In the genomic region with DNA sequence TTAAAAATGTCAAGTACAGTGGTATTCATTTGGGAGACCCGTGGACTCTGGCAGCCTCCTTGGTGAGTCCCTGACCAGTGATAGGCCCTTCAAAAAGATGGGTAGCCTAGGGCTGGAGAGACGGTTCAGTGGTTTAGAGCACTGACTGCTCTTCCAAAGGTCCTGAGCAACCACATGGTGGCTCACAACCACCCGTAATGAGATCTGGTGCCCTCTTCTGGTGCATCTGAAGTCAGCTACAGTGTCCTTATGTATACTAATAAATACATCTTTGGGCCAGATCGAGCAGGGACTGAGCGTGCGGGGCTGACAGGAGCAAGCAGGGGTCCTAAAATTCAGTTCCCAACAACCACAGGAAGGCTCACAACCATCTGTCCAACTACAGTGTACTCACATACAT, we compare ENCODE assay signal across 12 mouse cellular contexts. TPM values are rescaled to one million over a fixed set of nuclear protein-coding genes. Genes with fewer than 3 reads are reported as not detected.
A peak's percentile ranks its signal among the peaks of the same experiment; 100 is the strongest.
DNase-seq lines count a peak whose midpoint lies in the region; ATAC-seq and TF ChIP-seq lines count a peak whose summit lies in the region.
"Had no signal": no experiment of that assay in that cellular context is flagged by ENCODE, and none has a peak within 500 bp of the region (broad histone marks: within the 10 kb centered on the region; RNA-seq: fewer than 3 reads in every experiment).

No protein-coding gene starts in this region.

- no peak for DNase-seq in forebrain, postnatal 0 days
- DNase-seq in forebrain, embryonic 14.5 days (ENCODE audit: low spot score), result no peak
- DNase-seq in A20 (ENCODE audit: low read depth, low spot score) (peak; percentile 66), adipocyte (ENCODE audit: low spot score) (no peak)
- DNase-seq in T-cell, adult 2 months (ENCODE audit: low spot score), result peak; percentile 56
- DNase-seq in lung, embryonic 14.5 days, result no peak
- DNase-seq in neural tube, embryonic 10.5 days (ENCODE audit: extremely low spot score, low spot score), result no peak
- no peak for DNase-seq in layer of hippocampus, postnatal 14 days (ENCODE audit: low spot score in 2 of 2)
- DNase-seq: right cerebral cortex, adult 18-20 months had no signal

- no peak overlapping the region for H3K27ac ChIP-seq in forebrain, postnatal 0 days (ENCODE audit: low read depth, low read length)
- H3K27ac ChIP-seq in forebrain, embryonic 14.5 days (ENCODE audit: low read depth, low read length), result no peak overlapping the region
- H3K27ac ChIP-seq in lung, embryonic 14.5 days (ENCODE audit: low read depth), result no peak overlapping the region

- 38% methylated on average over 6 of the region's 6 CpGs for WGBS in forebrain, postnatal 0 days
- 48% methylated on average over 6 of the region's 6 CpGs for WGBS in forebrain, embryonic 14.5 days
- 32% methylated on average over 6 of the region's 6 CpGs for WGBS in lung, embryonic 14.5 days

- ATAC-seq in forebrain, postnatal 0 days, result no peak
- ATAC-seq in forebrain, embryonic 14.5 days, result no peak
- no peak for ATAC-seq in lung, embryonic 14.5 days (ENCODE audit: insufficient read depth)

- H3K4me2 ChIP-seq in forebrain, postnatal 0 days (ENCODE audit: low read depth), result no peak overlapping the region
- H3K4me2 ChIP-seq in forebrain, embryonic 14.5 days (ENCODE audit: low read length), result no peak overlapping the region
- H3K4me2 ChIP-seq in lung, embryonic 14.5 days, result no peak overlapping the region

- H3K27me3 ChIP-seq in forebrain, postnatal 0 days (ENCODE audit: insufficient read depth, low read length), result no peaks in the 10 kb centered on the region
- no peaks in the 10 kb centered on the region for H3K27me3 ChIP-seq in forebrain, embryonic 14.5 days (replicated peaks; ENCODE audit: control insufficient read depth, insufficient read depth, low read length)
- H3K27me3 ChIP-seq in lung, embryonic 14.5 days (ENCODE audit: insufficient read depth, low read length), result no peaks in the 10 kb centered on the region

- peak; percentile 59 for TF ChIP-seq CTCF in forebrain, postnatal 0 days (IDR thresholded peaks at IDR 0.05; ENCODE audit: low read depth)
- TF ChIP-seq CTCF in lung, embryonic 14.5 days (IDR thresholded peaks at IDR 0.05; ENCODE audit: low read depth), result peak; percentile 66

- no peaks in the 10 kb centered on the region for H3K36me3 ChIP-seq in forebrain, postnatal 0 days (ENCODE audit: insufficient read depth)
- H3K36me3 ChIP-seq in forebrain, embryonic 14.5 days (ENCODE audit: control insufficient read depth, insufficient read depth, low read length), result no peaks in the 10 kb centered on the region
- no peaks in the 10 kb centered on the region for H3K36me3 ChIP-seq in lung, embryonic 14.5 days (ENCODE audit: insufficient read depth)

- H3K9me3 ChIP-seq in forebrain, postnatal 0 days (ENCODE audit: low read length), result no peaks in the 10 kb centered on the region
- H3K9me3 ChIP-seq in forebrain, embryonic 14.5 days (replicated peaks; ENCODE audit: control insufficient read depth, low read length), result no peaks in the 10 kb centered on the region
- H3K9me3 ChIP-seq in lung, embryonic 14.5 days (ENCODE audit: low read depth, low read length), result no peaks in the 10 kb centered on the region

- no peaks in the 10 kb centered on the region for H3K4me1 ChIP-seq in forebrain, postnatal 0 days (ENCODE audit: insufficient read depth)
- no peaks in the 10 kb centered on the region for H3K4me1 ChIP-seq in forebrain, embryonic 14.5 days (ENCODE audit: control insufficient read depth, insufficient read depth, low read length)
- no peaks in the 10 kb centered on the region for H3K4me1 ChIP-seq in lung, embryonic 14.5 days (ENCODE audit: insufficient read depth)

- H3K9ac ChIP-seq in forebrain, postnatal 0 days, result no peak overlapping the region
- H3K9ac ChIP-seq in forebrain, embryonic 14.5 days (ENCODE audit: low read length), result no peak overlapping the region
- no peak overlapping the region for H3K9ac ChIP-seq in lung, embryonic 14.5 days

- no peak overlapping the region for H3K4me3 ChIP-seq in forebrain, postnatal 0 days (ENCODE audit: low read depth, low read length)
- H3K4me3 ChIP-seq in forebrain, embryonic 14.5 days (ENCODE audit: low read depth, low read length), result no peak overlapping the region
- H3K4me3 ChIP-seq in lung, embryonic 14.5 days (ENCODE audit: low read depth, low read length), result no peak overlapping the region

RNA-seq across cellular contexts. Expression of a gene that starts 13.0 kb away (rescaled TPM):
- 0.67 and 2.3 TPM in 2 replicates for total RNA-seq in forebrain, postnatal 0 days (2014; rRNA removed)
- 2.0 and 3.0 TPM in 2 replicates for polyA plus RNA-seq in forebrain, postnatal 0 days (2015; fragmentation: Nextera tagmentation; extraction: Ambion mirVana)
- 3.3 and 3.9 TPM in 2 replicates for polyA plus RNA-seq in forebrain, embryonic 14.5 days (2014; fragmentation: Nextera tagmentation; extraction: Ambion mirVana)
- polyA plus RNA-seq in lung, embryonic 14.5 days (2014; fragmentation: Nextera tagmentation; extraction: Ambion mirVana), result 1.7 and 2.0 TPM in 2 replicates
- 1 to 10 TPM in 1 of 2 experiments, under 1 TPM in 1; 0.71 to 1.3 TPM for total RNA-seq in layer of hippocampus, postnatal 14 days (2021)

RNA-seq across cellular contexts. Expression of a gene that starts 13.0 kb away (rescaled TPM):
- not detected in 2 replicates for total RNA-seq in forebrain, postnatal 0 days (2014; rRNA removed)
- not detected in 2 replicates for polyA plus RNA-seq in forebrain, postnatal 0 days (2015; fragmentation: Nextera tagmentation; extraction: Ambion mirVana)
- polyA plus RNA-seq in forebrain, embryonic 14.5 days (2014; fragmentation: Nextera tagmentation; extraction: Ambion mirVana), result not detected in 2 replicates
- not detected in 2 replicates for polyA plus RNA-seq in lung, embryonic 14.5 days (2014; fragmentation: Nextera tagmentation; extraction: Ambion mirVana)
- under 1 TPM in 1 of 2 experiments, not detected in 1; 0.26 TPM for total RNA-seq in layer of hippocampus, postnatal 14 days (2021)
- total RNA-seq: heart, adult 18-20 months had no signal
- polyA plus RNA-seq: brain, embryonic 14.5 days had no signal

RNA-seq across cellular contexts. Expression of a gene that starts 13.1 kb away (rescaled TPM):
- total RNA-seq in forebrain, postnatal 0 days (2014; rRNA removed), result 3.0 and 4.9 TPM in 2 replicates
- polyA plus RNA-seq in forebrain, postnatal 0 days (2015; fragmentation: Nextera tagmentation; extraction: Ambion mirVana), result 2.0 TPM in 2 replicates
- polyA plus RNA-seq in forebrain, embryonic 14.5 days (2014; fragmentation: Nextera tagmentation; extraction: Ambion mirVana), result 1.5 and 1.7 TPM in 2 replicates
- 1.9 and 2.4 TPM in 2 replicates for polyA plus RNA-seq in lung, embryonic 14.5 days (2014; fragmentation: Nextera tagmentation; extraction: Ambion mirVana)
- total RNA-seq in layer of hippocampus, postnatal 14 days (2021), result 1 to 10 TPM; 4.0 to 4.5 TPM

RNA-seq across cellular contexts. Expression of a gene that starts 13.2 kb away (rescaled TPM):
- total RNA-seq in forebrain, postnatal 0 days (2014; rRNA removed), result 20.6 and 30.5 TPM in 2 replicates
- polyA plus RNA-seq in forebrain, postnatal 0 days (2015; fragmentation: Nextera tagmentation; extraction: Ambion mirVana), result 822 and 1,049 TPM in 2 replicates
- 637 and 819 TPM in 2 replicates for polyA plus RNA-seq in forebrain, embryonic 14.5 days (2014; fragmentation: Nextera tagmentation; extraction: Ambion mirVana)
- 518 and 521 TPM in 2 replicates for polyA plus RNA-seq in lung, embryonic 14.5 days (2014; fragmentation: Nextera tagmentation; extraction: Ambion mirVana)
- total RNA-seq in layer of hippocampus, postnatal 14 days (2021), result 100 to 1,000 TPM; 539 to 559 TPM

RNA-seq across cellular contexts. Expression of a gene that starts 20.9 kb away (rescaled TPM):
- total RNA-seq in forebrain, postnatal 0 days (2014; rRNA removed), result not detected in 2 replicates
- not detected in 2 replicates for polyA plus RNA-seq in forebrain, postnatal 0 days (2015; fragmentation: Nextera tagmentation; extraction: Ambion mirVana)
- not detected in 2 replicates for polyA plus RNA-seq in forebrain, embryonic 14.5 days (2014; fragmentation: Nextera tagmentation; extraction: Ambion mirVana)
- 0.53 TPM in 1 of 2 replicates, not detected in the other for polyA plus RNA-seq in lung, embryonic 14.5 days (2014; fragmentation: Nextera tagmentation; extraction: Ambion mirVana)
- total RNA-seq in layer of hippocampus, postnatal 14 days (2021), result not detected
- total RNA-seq: heart, adult 18-20 months had no signal
- polyA plus RNA-seq: brain, embryonic 14.5 days; limb, embryonic 14.5 days had no signal

Comparison
In these comparisons a context has a peak if more than half of its experiments do, and no peak if none do; other contexts are left out.
1. DNase-seq: peak in A20 (single experiment) and T-cell, adult 2 months (single experiment); none in forebrain, postnatal 0 days (single experiment), forebrain, embryonic 14.5 days (single experiment), lung, embryonic 14.5 days (single experiment), neural tube, embryonic 10.5 days (single experiment), adipocyte (single experiment) and layer of hippocampus, postnatal 14 days (0 of 2).